Mouse (Mus musculus): ENCODE results near the gene Diras2. TPM values are rescaled to one million over a fixed set of nuclear protein-coding genes. Genes with fewer than 3 reads are reported as not detected.

Diras2 gene
- polyA plus RNA-seq (2012; rRNA removed) = 9.0 and 11.9 TPM in 2 replicates

GRCm38 (mm10) chr13:52531121-52531520, at the start of gene Diras2:
Gene Diras2 (minus strand): TSS chr13:52531279.

Other genes with a start within 250 kb of the Diras2 start
- 2.2 and 2.5 TPM in 2 replicates for gene Syk, start 51.9 kb upstream of the Diras2 start, polyA plus RNA-seq (2012; rRNA removed)